Mouse (Mus musculus) stomach, postnatal 0 days (tissue): ENCODE measurements around the gene Gorasp2.

Source experiments
- CTCF ChIP-seq: IDR thresholded peaks from 2 replicates; pipeline ENCODE4 v1.5.1; 2016; ENCODE audit warnings: antibody characterized with exemption, low read depth, mild to moderate bottlenecking, moderate library complexity
- EP300 ChIP-seq: optimal IDR thresholded peaks from 2 replicates; pipeline ENCODE3; 2016; ENCODE audit warnings: antibody characterized with exemption

GRCm38 (mm10) chr2:70741901-70742300 is 80.5 kb downstream of the Gorasp2 start:
- TF ChIP-seq CTCF: no peak
- no peak for TF ChIP-seq EP300
